19 mouse cellular contexts compared by ENCODE assay signal in genomic region chr16:61850310-61850709, GRCm38 (mm10).
DNase-seq lines count a peak whose midpoint lies in the region; ATAC-seq and TF ChIP-seq lines count a peak whose summit lies in the region.
"Had no signal": no experiment of that assay in that cellular context is flagged by ENCODE, and none has a peak within 500 bp of the region (broad histone marks: within the 10 kb centered on the region; RNA-seq: fewer than 3 reads in every experiment).

No protein-coding gene starts in this region.

- peak; percentile 6 for DNase-seq in cerebellum, adult 9-10 months
- DNase-seq in cerebellum, postnatal 36 days: no peak
- DNase-seq in hindbrain, postnatal 0 days (ENCODE audit: low spot score): peak; percentile 33
- peak; percentile 25 to 37 for DNase-seq in layer of hippocampus, postnatal 10 days (ENCODE audit: low spot score in 2 of 2)
- no peak for DNase-seq in adrenal gland, adult 8-10 months
- no peak for DNase-seq in ovary, postnatal 36 days (ENCODE audit: low spot score)
- DNase-seq: gastrocnemius, postnatal 36 days; liver; liver, postnatal 0 days; lung, postnatal 14 days; right cerebral cortex, postnatal 4 days; thymus, postnatal 36 days had no signal

- H3K9me3 ChIP-seq in hindbrain, postnatal 0 days (ENCODE audit: low read length): no peaks in the 10 kb centered on the region
- H3K9me3 ChIP-seq in hindbrain, embryonic 12.5 days (replicated peaks): no peaks in the 10 kb centered on the region
- H3K9me3 ChIP-seq in forebrain, embryonic 16.5 days (ENCODE audit: control insufficient read depth, low read length): no peaks in the 10 kb centered on the region
- H3K9me3 ChIP-seq: embryonic facial prominence, embryonic 12.5 days; heart, embryonic 12.5 days; neural tube, embryonic 13.5 days had no signal

- no peak overlapping the region for H3K27ac ChIP-seq in hindbrain, postnatal 0 days
- no peak overlapping the region for H3K27ac ChIP-seq in hindbrain, embryonic 12.5 days
- no peak overlapping the region for H3K27ac ChIP-seq in forebrain, embryonic 16.5 days (ENCODE audit: low read length)
- H3K27ac ChIP-seq: embryonic facial prominence, embryonic 12.5 days; neural tube, embryonic 13.5 days had no signal

- ATAC-seq in hindbrain, postnatal 0 days: no peak
- ATAC-seq in hindbrain, embryonic 12.5 days (ENCODE audit: low FRiP score): no peak
- ATAC-seq in forebrain, embryonic 16.5 days: peak; percentile 87
- ATAC-seq: inflammation-experienced regulatory T-cells, adult 6 months; liver, postnatal 0 days had no signal

- H3K9ac ChIP-seq in hindbrain, postnatal 0 days (replicated peaks; ENCODE audit: low read length): no peak overlapping the region
- H3K9ac ChIP-seq in hindbrain, embryonic 12.5 days: no peak overlapping the region
- no peak overlapping the region for H3K9ac ChIP-seq in forebrain, embryonic 16.5 days (replicated peaks; ENCODE audit: low read depth, low read length)
- H3K9ac ChIP-seq: embryonic facial prominence, embryonic 12.5 days; heart, embryonic 12.5 days; liver, postnatal 0 days; neural tube, embryonic 13.5 days had no signal

- H3K4me3 ChIP-seq in hindbrain, postnatal 0 days (ENCODE audit: low read length): no peak overlapping the region
- H3K4me3 ChIP-seq in hindbrain, embryonic 12.5 days: no peak overlapping the region
- no peak overlapping the region for H3K4me3 ChIP-seq in forebrain, embryonic 16.5 days (replicated peaks; ENCODE audit: low read length)
- H3K4me3 ChIP-seq: embryonic facial prominence, embryonic 12.5 days; heart, embryonic 12.5 days; megakaryocyte, embryonic 14.5 days; neural tube, embryonic 13.5 days had no signal

- no peak overlapping the region for H3K4me2 ChIP-seq in hindbrain, postnatal 0 days (ENCODE audit: low read depth, low read length)
- no peak overlapping the region for H3K4me2 ChIP-seq in hindbrain, embryonic 12.5 days (replicated peaks)
- no peak overlapping the region for H3K4me2 ChIP-seq in forebrain, embryonic 16.5 days (ENCODE audit: low read length)
- H3K4me2 ChIP-seq: embryonic facial prominence, embryonic 12.5 days; heart, embryonic 12.5 days; neural tube, embryonic 13.5 days had no signal

- no peak for TF ChIP-seq CTCF in hindbrain, postnatal 0 days (IDR thresholded peaks at IDR 0.05; ENCODE audit: low read depth)

- no peaks in the 10 kb centered on the region for H3K27me3 ChIP-seq in hindbrain, postnatal 0 days (ENCODE audit: insufficient read depth, low read length)
- no peaks in the 10 kb centered on the region for H3K27me3 ChIP-seq in hindbrain, embryonic 12.5 days
- no peaks in the 10 kb centered on the region for H3K27me3 ChIP-seq in forebrain, embryonic 16.5 days (replicated peaks; ENCODE audit: control insufficient read depth, insufficient read depth, low read length)
- H3K27me3 ChIP-seq: embryonic facial prominence, embryonic 12.5 days; heart, embryonic 12.5 days; megakaryocyte, embryonic 14.5 days; neural tube, embryonic 13.5 days had no signal

- H3K4me1 ChIP-seq in hindbrain, postnatal 0 days (ENCODE audit: insufficient read depth, low read length): no peaks in the 10 kb centered on the region
- no peaks in the 10 kb centered on the region for H3K4me1 ChIP-seq in hindbrain, embryonic 12.5 days
- H3K4me1 ChIP-seq in forebrain, embryonic 16.5 days (replicated peaks; ENCODE audit: control insufficient read depth, insufficient read depth, low read length): no peaks in the 10 kb centered on the region
- H3K4me1 ChIP-seq: embryonic facial prominence, embryonic 12.5 days; heart, embryonic 12.5 days; megakaryocyte, embryonic 14.5 days; neural tube, embryonic 13.5 days had no signal

- WGBS in hindbrain, postnatal 0 days: 82% methylated on average over 2 of the region's 2 CpGs
- 85% methylated on average over 2 of the region's 2 CpGs for WGBS in hindbrain, embryonic 12.5 days
- WGBS in forebrain, embryonic 16.5 days: 80% methylated on average over 2 of the region's 2 CpGs

- no peaks in the 10 kb centered on the region for H3K36me3 ChIP-seq in hindbrain, postnatal 0 days (ENCODE audit: insufficient read depth, low read length)
- H3K36me3 ChIP-seq in hindbrain, embryonic 12.5 days: no peaks in the 10 kb centered on the region
- no peaks in the 10 kb centered on the region for H3K36me3 ChIP-seq in forebrain, embryonic 16.5 days (ENCODE audit: control insufficient read depth, insufficient read depth)
- H3K36me3 ChIP-seq: embryonic facial prominence, embryonic 12.5 days; heart, embryonic 12.5 days; neural tube, embryonic 13.5 days had no signal

Comparison
In these comparisons a context has a peak if more than half of its experiments do, and no peak if none do; other contexts are left out.
1. DNase-seq: peak in cerebellum, adult 9-10 months (single experiment), hindbrain, postnatal 0 days (single experiment) and layer of hippocampus, postnatal 10 days (2 of 2); none in cerebellum, postnatal 36 days (0 of 2), adrenal gland, adult 8-10 months (single experiment) and ovary, postnatal 36 days (single experiment).